8 mouse cellular contexts compared by ENCODE assay signal in the genomic region with DNA sequence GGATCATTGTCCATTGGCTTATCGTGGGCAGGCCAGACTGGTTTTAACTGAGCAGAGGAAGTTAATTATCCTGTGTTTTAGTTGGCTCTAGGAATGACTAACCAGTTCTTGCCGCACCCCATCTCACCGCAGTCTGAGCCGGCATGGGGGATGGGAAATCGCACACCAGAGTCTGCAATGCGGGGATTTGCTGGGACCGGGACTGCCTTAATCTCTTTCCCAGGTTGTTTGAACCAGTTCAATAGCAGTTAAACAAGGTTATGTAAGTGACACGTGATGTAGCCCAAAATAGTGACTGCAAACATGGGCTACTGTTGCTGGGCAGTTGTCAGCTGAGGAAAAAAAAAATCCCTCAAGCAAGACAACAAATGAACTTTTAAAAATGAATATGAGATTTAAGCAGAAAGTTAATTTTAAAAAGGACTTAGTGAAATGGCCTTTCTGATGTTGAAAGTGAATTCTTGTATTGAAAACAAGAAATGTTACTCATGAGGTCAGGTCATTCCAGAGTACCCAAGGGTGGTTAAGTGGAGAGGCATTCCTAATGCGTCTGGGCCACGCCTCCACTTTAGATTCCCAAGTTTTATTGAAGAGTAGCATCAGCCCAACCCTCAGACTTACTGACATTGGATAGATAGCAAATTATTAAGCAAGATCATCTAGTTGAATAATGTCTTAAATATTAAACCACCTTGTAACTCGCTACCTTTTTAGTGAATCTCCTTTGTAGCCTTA.
A peak's percentile ranks its signal among the peaks of the same experiment; 100 is the strongest.
DNase-seq lines count a peak whose midpoint lies in the region; ATAC-seq lines count a peak whose summit lies in the region.

No protein-coding gene starts in this region.

- WGBS in embryonic facial prominence, embryonic 12.5 days, result 32% methylated on average over 11 of the region's 11 CpGs

- no peaks in the 10 kb centered on the region for H3K27me3 ChIP-seq in embryonic facial prominence, embryonic 12.5 days

- no peak overlapping the region for H3K9ac ChIP-seq in embryonic facial prominence, embryonic 12.5 days

- no peak overlapping the region for H3K27ac ChIP-seq in embryonic facial prominence, embryonic 12.5 days

- intact Hi-C loops in heart, postnatal 14 days (cut with DNase I), result loop anchor here (5.0 kb wide), 2 partner anchors 81 to 231 kb away; no protein-coding TSS in a partner anchor
- intact Hi-C loops in left cerebral cortex, postnatal 36 days (cut with DNase I), result no loop called here

- H3K4me1 ChIP-seq in embryonic facial prominence, embryonic 12.5 days, result no peaks in the 10 kb centered on the region

- no peak overlapping the region for H3K4me3 ChIP-seq in embryonic facial prominence, embryonic 12.5 days

- peak; percentile 49 for DNase-seq in right cerebral cortex, adult 18-20 months
- no peak for DNase-seq in right cerebral cortex, postnatal 4 days
- DNase-seq in heart, postnatal 14 days, result peak; percentile 61 to 71
- peak; percentile 31 to 35 for DNase-seq in left cerebral cortex, postnatal 36 days (ENCODE audit: low spot score in 2 of 2)
- DNase-seq in mesoderm, embryonic 11.5 days (ENCODE audit: low read depth, low spot score), result peak; percentile 25
- DNase-seq in spleen, postnatal 36 days (ENCODE audit: low spot score in 2 of 2), result no peak
- no peak for DNase-seq in thymus, postnatal 36 days

- ATAC-seq in embryonic facial prominence, embryonic 12.5 days (ENCODE audit: insufficient number of reproducible peaks, insufficient read depth, low FRiP score, low TSS enrichment), result 0 out of 2 replicates have a peak, but pooled peaks have one; percentile 52

- 0 out of 2 replicates have a peak overlapping the region, but pooled peaks have one; percentile 17 for H3K4me2 ChIP-seq in embryonic facial prominence, embryonic 12.5 days (replicated peaks)

- no peaks in the 10 kb centered on the region for H3K9me3 ChIP-seq in embryonic facial prominence, embryonic 12.5 days

- no peaks in the 10 kb centered on the region for H3K36me3 ChIP-seq in embryonic facial prominence, embryonic 12.5 days

Comparison
In these comparisons a context has a peak if more than half of its experiments do, and no peak if none do; other contexts are left out.
1. DNase-seq: peak in right cerebral cortex, adult 18-20 months (single experiment), heart, postnatal 14 days (2 of 2), left cerebral cortex, postnatal 36 days (2 of 2) and mesoderm, embryonic 11.5 days (single experiment); none in right cerebral cortex, postnatal 4 days (single experiment), spleen, postnatal 36 days (0 of 2) and thymus, postnatal 36 days (0 of 2).